Mouse (Mus musculus): Measurements from ENCODE around the gene Cpeb1.

The Cpeb1 gene

DNA sequence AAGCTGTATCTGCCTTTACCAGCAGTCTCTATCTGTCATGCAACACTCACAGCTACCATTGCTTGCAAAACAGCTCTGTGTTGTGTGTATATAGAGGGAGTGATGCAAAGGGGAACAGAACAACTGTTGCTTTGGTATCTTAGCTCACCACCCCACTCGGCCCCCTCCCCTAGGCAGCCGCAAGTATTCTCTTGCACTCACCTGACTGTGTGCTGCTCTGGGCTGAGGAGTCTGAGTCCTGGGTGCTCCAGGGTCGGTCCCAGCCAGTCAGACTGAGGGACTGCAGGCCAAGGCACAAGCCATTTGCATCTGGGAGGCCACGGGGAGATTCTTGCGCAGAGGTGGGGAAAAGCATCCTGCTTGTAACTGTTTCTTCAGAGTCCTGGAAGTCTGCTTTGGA, 83.5 kb downstream of the Cpeb1 start:
- no peak for DNase-seq (ENCODE audit: low spot score in 2 of 2)

DNA sequence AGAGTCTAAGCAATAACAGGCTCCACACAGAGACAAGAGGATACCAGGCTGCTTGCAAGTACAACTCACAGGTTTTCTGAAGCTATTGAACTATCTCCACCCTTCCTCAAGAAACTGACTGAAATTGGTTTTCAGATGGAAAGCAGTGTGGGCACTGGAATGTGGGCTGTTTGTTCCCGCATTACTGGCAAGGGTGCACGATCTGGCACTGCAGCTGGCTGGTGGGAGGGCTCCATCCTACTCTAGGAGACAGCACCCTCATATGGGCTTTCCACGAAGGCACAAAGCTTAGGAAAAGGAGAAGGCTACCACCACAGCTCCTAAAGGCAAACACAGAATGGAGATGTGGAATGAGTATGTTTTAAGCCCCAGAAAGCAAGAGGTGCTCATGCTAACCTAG, 85.5 kb downstream of the Cpeb1 start:
- no peak for DNase-seq (ENCODE audit: low spot score in 2 of 2)

DNA sequence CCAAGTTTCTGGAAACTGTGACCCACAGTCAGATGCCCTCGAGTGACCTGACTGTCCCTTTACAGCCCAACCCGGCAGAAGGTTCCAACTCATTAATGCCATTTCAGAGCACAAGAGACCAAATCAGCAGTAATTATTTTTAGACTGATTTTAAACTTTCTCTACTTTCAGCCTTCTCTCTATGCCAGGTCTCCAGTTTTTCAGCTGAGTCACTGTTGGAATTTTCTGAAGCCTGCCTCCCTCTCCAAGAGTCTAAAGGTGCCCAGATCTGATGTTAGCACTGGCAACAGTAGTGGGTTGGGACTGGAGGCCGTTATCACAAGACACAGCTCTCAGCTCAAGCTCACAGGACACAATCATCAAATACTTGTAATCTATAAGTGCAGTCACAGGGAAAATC, 87.3 kb downstream of the Cpeb1 start:
- no peak for DNase-seq (ENCODE audit: low spot score in 2 of 2)

DNA sequence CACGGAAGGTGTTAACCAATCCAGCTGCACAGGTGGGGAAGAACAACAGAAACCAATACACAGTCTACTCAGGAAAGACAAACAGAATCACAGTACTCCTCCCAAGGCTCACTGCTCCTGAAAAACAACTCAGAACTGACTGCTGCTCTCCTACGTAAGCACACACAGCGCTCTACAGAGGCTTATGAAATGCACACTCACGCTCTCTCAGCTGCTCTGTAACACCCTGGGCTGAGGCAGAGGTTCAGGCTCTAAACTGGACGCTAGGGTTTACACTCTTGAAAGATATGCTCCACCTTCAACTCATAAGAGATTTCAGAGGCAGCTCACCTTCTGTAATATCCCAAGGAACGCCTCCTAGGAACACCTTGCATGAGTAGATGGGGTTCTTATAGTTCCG, 98.3 kb downstream of the Cpeb1 start:
- no peak for DNase-seq (ENCODE audit: low spot score in 2 of 2)

DNA sequence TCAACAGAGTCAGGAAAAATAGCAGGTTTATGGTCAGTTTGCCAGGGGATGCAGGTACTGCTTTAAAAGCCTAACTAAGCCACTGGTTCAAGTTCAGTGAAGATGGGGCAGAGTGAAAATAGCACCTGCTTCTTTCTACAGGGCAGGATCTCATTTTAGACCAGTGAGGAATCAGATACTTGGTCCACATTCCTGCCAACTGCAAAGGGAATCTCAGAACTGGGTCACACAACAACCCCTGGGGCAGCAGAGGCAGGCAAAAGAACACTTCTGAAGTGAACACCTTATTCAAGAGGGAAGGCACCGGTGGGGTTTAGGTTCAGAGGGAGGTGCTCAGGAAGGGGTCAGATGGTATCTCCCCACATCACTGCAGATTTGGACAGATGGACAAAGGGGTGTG, 98.9 kb downstream of the Cpeb1 start:
- DNase-seq (ENCODE audit: low spot score in 2 of 2): no peak

DNA sequence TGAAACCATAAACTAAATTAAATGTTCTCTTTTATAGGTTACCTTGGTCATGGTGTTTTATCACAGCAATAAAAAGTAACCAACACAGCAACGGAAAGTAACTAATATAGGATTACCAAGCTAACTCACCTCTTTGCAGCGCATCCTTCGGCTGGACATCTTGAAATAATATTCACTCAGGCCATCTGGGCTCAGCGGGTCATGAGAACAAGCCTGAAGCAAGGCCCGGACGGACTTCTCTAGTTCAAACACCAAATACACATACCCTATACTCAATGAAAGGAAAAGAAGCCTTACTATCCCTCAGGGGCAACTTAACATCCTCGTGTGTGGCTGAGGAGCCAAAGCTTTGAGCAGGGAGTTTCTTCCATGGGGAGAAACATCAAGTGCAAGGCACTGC, 99.5 kb downstream of the Cpeb1 start:
- no peak for DNase-seq (ENCODE audit: low spot score in 2 of 2)

DNA sequence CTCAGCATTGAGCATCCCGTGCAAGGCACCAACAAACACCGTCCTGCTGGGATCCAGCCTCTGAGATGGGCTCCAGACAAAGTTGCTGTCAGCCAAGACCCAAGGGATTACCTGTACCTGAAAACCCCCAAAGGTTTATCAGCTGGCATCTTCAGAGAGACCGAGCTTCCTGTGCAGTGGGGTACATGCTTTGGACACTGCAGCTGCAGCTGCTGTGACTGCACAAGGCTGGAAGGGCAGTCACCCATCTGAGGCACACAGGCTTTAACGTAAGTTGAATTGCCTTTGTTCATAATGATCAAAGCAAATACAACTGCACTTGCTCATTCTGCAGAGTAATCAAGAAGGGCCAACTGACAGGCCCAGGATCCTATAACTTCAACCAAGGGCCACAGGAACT, 103.4 kb downstream of the Cpeb1 start:
- no peak for DNase-seq (ENCODE audit: low spot score in 2 of 2)

DNA sequence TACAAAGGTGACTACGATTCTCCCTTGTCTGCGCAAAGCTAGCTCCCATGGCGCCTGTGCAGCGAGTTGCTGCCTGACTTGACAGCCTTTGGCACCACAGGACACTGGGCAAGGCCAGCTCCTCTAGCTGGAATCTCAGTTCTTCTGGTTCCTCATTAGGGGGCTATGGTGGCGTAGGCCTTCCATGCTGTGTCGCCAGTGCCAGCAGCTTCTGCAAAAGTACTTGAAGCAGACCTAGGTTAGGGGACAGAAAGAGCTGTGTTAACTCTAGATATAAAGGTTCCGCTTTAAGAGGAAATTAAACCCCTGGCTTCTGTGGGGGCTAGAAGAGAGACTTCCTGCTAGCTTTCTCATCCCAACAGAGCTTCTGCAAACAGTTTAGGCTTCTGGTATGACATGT, 107.1 kb downstream of the Cpeb1 start:
- no peak for DNase-seq (ENCODE audit: low spot score in 2 of 2)

DNA sequence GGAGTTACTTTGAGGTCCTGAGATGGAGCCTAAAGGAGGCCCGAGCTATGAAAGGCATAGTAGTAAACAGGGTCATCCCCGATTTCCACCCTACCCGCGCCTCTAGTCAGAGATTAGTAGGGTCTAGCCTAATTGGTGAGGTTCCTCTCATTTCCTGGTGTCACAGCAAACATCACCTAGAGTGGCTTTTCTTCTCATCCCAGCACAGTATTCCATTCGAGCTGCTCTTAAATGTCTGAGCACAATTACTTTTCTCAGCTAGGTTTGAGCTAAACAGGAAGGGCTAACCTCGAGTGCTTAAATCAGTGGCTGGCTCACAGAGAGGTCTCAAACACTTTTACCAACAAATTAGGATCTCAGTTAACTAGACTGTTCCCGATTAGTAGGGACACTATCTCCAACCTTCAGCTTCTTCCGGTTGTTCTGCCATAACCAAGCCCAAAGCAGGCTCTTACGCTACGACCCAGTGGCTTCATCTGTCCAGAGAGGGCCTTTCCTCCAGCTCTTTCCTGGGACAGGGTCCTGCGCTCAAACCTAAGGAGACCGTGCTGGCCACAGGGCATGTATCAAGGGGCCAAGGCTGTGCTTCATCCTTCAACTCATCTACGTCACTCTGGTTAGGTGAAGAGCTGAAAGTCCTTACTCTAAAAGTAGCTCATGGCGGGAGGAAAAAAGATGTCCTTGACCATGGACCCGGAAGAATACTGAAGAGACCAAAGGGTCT, 109.7 kb downstream of the Cpeb1 start:
- DNase-seq (ENCODE audit: low spot score in 2 of 2): no peak

DNA sequence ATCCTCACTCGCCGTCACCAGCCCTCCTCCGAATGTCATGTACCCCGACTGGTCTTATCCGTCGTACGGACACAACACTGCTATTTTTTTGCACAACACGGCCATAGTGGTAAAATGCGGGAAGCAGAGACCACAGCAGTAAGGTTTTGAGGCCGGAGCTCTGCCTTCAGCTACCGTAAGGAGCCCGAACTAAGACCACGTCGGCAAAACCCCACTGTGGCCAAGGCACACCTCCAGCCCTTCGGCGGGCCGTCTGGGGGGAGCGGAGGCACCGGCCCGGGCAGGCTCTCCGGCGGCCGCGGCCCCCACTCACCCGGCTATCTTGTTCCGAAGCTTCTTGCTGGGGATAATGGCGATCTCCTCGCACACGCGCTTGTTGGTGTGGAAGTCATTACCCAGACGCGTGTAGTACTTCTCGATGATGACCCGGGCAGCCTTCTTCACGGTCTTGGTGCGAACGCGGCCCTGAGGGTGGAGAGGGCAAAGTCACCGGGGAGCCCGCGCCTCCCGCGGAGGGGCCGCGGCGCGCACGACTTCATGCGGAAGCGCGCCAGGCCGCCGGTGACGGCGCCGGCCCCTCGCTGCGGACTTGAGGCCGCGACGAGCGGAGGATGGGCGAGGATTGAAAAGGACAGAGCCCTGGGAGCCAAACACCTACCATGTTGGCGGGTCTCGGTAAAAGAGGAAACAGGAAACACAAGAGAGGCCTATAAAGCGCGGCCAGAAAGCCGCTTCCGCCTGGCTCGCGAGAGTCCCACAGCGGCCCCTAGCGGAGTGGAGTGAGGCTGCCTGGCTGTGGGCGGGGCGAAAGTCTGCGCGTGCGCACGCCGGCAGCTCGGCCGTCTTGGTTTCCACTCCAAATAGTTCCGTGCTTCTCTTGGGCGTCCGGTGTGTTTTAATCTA, 110.5 kb downstream of the Cpeb1 start, which contains the start of gene Rps17:
Gene Rps17, minus strand, starts transcription at position 711 of the 903 bp plus-strand sequence.
- peak; percentile 93 for DNase-seq (ENCODE audit: low spot score in 2 of 2)

DNA sequence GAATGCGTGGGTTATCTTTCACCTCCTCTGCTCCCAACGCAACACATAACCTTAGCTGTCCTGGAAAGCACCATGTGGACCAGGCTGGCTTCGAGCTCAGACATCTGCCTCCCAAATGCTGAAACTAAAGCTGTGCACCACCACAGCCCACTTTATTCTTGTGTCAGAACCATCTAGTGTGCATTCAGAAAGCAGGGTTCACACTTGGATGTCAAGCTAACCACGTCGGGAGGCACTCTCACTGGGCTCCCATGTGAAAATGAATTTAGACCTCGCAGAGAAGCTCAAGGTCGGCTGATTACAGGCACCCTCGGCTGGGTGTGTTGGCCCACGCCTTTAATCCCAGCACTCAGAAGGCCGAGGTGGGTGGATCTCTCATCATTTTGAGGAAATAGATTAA, 111.4 kb downstream of the Cpeb1 start:
- no peak for DNase-seq (ENCODE audit: low spot score in 2 of 2)

DNA sequence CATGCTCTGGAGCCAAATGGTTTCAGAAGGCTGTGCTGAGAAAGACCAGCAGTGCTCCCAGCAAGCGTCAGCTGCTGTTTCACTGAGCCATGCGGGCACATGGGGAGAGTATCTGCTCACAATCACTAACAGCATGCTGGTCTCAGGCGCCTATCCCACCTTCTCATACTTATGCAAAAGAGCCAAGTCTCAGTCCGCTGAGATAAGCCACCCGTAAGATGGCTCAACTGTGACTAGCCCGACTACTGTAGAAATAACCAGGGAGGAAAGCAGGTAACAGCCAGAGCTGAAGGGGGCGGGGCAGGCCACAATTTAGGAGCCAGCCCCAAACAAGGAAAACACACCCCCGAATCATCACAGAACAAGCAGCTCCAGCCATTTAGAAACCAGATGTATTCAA, 111.9 kb downstream of the Cpeb1 start:
- DNase-seq (ENCODE audit: low spot score in 2 of 2): no peak

DNA sequence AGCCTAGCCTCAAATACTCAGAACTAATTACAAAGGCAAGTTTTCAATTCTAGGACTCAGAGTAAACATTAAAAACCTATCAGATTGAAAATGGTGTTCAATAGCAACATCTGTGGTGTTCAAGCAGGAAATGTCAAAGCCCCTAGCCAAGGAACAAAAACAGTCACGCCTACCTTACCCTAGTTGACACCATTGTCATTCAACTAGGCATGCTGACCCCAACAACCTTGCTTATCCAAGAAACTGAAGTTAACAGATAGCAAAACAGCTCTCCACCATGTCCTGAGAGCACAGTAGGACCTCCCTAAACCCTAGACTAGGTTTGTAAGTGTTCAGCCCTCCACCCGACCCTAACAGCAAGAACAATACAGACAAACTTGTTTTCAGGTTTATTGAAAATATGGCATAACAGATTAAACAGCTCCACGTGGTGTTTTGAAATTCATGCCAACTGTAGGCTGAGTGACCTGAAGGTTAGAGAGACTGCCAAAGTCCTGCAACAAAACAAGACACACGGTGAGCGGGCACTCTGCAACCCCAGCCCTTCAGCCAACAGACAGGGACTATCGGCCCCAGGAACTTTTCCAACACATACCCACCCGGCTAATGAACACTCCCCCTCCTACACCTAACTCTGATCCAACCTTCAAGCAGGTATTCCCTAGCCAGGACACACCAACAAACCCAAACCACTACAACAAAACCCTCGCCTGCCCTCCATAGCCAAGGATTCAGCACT, 112.7 kb downstream of the Cpeb1 start:
- no peak for DNase-seq (ENCODE audit: low spot score in 2 of 2)

DNA sequence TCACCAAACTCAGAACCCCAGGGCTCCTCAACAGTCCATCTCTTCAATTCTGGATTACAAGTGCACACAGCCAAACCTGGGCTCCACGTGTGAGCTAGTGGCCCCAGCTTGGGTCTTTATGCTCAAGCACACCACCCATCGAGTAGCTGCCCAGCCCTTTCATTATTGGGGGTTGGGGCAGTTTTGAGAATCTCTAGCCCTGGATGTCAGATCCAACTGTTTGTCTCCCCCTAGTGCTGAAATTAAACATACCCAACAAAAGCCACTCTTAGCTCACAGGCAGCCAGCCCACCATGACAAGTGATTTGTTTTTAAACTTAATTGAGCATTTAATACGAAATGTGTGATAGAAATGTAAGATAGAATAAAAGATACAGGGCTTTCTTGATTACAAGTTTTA, 113.7 kb downstream of the Cpeb1 start:
- DNase-seq (ENCODE audit: low spot score in 2 of 2): no peak

DNA sequence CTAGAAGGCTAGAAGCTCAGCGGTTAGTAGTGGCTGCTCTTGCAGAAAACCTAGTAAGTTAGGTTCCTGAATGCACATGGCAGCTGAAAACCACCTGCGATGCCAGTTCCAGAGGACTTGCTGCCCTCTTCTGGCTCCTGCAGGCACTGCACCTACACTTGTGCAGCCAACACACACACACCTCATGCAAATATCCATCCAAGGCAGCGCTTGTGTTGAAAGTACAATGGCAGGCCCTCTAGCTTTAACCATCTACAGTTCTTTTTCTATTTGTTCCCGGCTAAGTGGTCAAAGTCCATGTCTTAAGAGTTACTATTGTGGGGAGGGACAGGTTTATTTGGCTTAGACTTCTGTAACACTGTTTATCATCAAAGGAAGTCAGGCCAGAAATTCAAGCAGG, 115.5 kb downstream of the Cpeb1 start:
- DNase-seq (ENCODE audit: low spot score in 2 of 2): peak; percentile 30 to 32

DNA sequence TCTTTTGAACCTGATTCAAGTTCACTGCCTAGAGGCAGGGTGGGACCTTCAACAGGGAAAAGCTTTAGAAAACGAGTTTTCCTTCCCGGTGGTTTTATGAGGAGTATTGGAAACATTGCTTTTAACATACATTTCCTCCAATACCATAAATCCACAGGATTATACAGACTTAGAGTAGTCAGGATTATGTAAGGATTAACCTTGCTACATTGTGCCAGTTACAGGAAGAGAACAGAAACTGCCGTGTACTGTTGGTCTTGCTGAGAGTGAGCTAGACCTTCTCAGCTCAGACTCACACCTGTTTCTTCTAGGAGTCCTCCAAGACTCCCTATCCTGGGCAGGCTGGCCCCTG, 116.8 kb downstream of the Cpeb1 start:
- no peak for DNase-seq (ENCODE audit: low spot score in 2 of 2)

DNA sequence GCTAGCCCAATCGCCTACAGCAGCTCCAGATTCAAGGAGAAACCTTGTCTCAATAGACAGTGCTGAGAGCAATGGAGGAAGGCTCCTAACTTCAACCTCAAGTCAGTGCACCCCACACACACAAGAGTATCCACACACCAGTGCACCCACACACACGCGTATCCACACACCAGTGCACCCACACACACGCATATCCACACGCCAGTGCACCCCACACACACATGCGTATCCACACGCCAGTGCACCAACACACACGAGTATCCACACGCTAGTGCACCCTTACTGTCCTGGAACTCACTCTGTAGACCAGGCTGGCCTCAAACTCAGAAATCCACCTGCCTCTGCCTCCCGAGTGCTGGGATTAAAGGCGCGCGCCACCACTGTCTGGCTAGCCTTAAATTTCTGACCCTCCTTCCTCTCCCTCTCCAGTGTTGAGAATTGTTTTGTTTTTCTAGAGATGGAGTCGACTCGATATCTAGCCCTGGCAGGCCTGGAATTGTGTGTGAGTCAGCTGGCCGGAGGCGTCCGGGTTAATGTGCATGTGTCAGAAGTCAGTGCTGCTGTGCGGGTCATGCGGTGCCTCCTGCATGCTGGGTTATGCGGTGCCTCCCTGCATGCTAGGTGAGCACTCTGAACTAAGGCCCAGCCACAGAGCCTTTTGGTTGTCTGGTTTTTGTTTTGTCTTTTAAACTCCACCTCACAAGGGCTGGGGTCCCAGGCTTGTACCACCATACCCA, 117.3 kb downstream of the Cpeb1 start:
- DNase-seq (ENCODE audit: low spot score in 2 of 2): no peak

DNA sequence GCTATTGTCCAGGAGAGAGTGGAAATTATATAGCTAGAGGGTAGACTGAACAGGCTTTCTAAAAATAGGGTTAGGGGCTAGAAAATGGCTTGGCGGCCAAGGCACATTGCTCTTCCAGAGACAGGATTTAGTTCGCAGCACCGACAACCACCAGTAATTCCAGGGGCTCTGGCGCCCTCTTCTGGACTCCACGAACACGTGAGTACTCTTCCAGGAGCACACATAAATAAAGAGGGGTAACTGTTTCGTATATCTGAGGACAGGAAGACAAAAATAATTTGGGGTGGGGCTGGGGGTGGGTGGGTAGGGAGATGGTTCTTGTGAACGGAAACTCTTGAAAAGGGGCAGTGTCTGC, 118.9 kb downstream of the Cpeb1 start:
- peak in 1 of 2 experiments; percentile 35 for DNase-seq (ENCODE audit: low spot score in 2 of 2)

DNA sequence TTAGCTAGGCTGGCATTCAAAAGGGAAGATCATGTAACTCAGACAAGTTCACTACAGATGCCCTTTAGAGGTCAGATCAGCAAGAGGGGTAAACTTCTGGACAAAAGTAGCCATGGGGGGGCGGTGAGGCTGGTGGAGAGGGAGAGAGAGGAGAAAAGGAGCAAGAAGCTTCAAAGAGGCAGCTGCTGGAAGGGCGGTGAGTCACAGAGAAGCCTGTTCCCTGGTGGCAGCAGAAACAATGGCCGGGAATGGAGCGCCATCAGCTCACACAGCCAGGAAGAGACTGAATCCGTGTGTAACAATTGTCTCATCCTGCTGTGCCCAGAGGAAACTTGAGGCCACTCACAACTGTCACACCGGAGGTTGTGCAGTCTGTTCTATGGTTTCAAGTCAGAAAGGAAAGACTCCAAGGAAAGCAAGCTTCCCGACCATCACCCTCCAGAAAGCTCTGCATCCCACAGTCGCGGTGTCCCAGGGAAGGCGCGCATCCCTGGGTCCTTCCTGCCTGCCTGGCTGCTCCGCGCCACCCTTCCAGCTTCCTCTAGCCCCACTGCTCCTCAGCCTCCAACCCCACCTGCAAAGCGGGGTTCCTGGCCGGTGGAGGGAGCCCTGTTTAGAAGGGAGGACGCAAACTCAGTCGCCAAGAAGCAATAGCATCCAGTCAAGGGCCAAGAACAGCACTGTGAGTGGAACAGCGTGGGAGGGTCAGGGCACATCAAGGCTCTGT, 119.4 kb downstream of the Cpeb1 start:
- no peak for DNase-seq (ENCODE audit: low spot score in 2 of 2)

DNA sequence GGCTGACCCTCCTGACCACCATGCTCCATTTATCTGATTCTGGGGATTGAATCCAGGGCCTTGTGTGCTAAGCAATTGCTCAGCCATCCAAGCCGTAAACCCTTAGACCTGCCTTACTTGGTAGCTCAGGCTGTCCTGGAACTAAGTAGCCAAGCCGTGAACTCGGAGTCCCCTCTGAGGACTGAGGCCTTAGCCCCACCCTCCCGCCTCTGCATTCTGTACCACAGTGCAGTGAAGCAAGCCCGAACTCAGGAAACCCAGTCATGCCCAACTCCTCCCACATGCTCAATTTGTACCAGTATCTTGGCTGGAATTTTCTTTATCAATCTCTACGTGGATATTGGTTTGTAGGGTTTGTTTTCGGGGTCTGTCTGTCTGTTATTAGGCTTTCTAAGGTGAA, 123.4 kb downstream of the Cpeb1 start:
- DNase-seq (ENCODE audit: low spot score in 2 of 2): no peak

DNA sequence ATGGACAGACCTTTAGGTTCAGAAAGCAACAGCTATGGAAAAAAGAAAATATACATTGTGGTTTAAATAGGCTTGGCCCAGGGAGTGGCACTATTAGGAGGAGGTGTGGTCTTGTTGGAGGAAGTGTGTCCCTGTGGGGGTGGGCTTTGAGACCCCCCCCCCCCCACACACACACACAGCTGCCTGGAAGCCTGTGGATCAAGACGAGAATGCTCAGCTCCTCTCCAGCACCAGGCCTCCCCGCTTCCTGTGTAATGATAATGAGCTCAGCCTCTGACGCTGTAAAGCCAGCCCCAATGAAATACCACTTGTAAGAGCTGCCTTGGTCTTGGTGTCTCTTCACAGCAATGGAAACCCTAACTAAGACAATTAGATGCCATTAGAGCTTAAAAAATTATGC, 124.5 kb downstream of the Cpeb1 start:
- no peak for DNase-seq (ENCODE audit: low spot score in 2 of 2)
